Mouse (Mus musculus) lung, postnatal 0 days (tissue): ENCODE results near the gene Pck1.

ENCODE experiments used
- CTCF ChIP-seq: IDR thresholded peaks from 2 replicates; pipeline ENCODE4 v1.5.1; 2016; ENCODE audit warnings: antibody characterized with exemption, mild to moderate bottlenecking
- EP300 ChIP-seq: IDR thresholded peaks from 2 replicates; pipeline ENCODE4 v1.6.1; 2016; ENCODE audit warnings: antibody characterized with exemption, mild to moderate bottlenecking, control low read depth

DNA sequence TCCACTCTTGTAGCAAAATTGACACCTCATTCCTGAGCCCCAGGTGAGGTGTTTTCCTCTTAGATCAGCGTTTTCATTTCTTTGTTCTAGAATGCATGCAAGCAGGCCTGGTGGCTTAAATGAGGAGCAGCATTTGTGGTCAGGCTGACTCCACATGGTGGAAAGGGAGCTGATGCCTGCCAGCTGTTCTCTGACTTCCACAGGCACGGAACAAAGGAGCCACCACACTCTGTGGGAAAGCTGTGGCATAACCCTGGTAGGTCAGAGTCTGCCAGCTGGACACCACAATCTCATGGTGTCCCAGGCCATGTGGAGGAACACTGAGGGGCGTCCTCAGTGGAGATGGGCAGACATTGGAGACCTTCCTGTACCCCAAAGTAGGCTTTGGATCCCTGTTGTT, 7.0 kb upstream of the Pck1 start:
- TF ChIP-seq CTCF: no peak
- TF ChIP-seq EP300: no peak
